In genomic region chr9:70834730-70835154, GRCm38 (mm10) we compare ENCODE assay signal across 8 mouse cellular contexts.
A peak's percentile ranks its signal among the peaks of the same experiment; 100 is the strongest.
DNase-seq lines count a peak whose midpoint lies in the region; ATAC-seq lines count a peak whose summit lies in the region.

No protein-coding gene starts in this region.

- H3K4me3 ChIP-seq in hindbrain, embryonic 10.5 days = no peak overlapping the region
- no peak overlapping the region for H3K4me3 ChIP-seq in hindbrain, embryonic 13.5 days

- 63% methylated on average over 4 of the region's 4 CpGs for WGBS in hindbrain, embryonic 10.5 days
- WGBS in hindbrain, embryonic 13.5 days = 47% methylated on average over 4 of the region's 4 CpGs

- H3K36me3 ChIP-seq in hindbrain, embryonic 10.5 days = no peaks in the 10 kb centered on the region
- H3K36me3 ChIP-seq in hindbrain, embryonic 13.5 days = no peaks in the 10 kb centered on the region

- DNase-seq in hindbrain, embryonic 10.5 days (ENCODE audit: low spot score) = no peak
- peak; percentile 43 to 78 for DNase-seq in adrenal gland, adult 18-20 months (ENCODE audit: low spot score in 2 of 2)
- peak; percentile 84 for DNase-seq in heart, postnatal 4 days
- DNase-seq in left cerebral cortex, postnatal 14 days (ENCODE audit: low spot score in 2 of 2) = peak; percentile 36 to 60
- DNase-seq in thymus, postnatal 4 days = peak; percentile 33

- no peak overlapping the region for H3K9ac ChIP-seq in hindbrain, embryonic 13.5 days

- H3K27ac ChIP-seq in hindbrain, embryonic 10.5 days = 0 out of 2 replicates have a peak overlapping the region, but pooled peaks have one; percentile 16
- no peak overlapping the region for H3K27ac ChIP-seq in hindbrain, embryonic 13.5 days

- intact Hi-C loops in left cerebral cortex, postnatal 14 days (cut with DNase I) = no loop called here

- no peak for ATAC-seq in hindbrain, embryonic 13.5 days (ENCODE audit: low FRiP score)
- ATAC-seq in erythroblast, adult 5-6 weeks (replicated peaks; ENCODE audit: low FRiP score, poor library complexity, severe bottlenecking) = peak; percentile 87
- ATAC-seq in megakaryocyte progenitor cell, adult 5-6 weeks (replicated peaks; ENCODE audit: poor library complexity) = peak; percentile 81

- H3K4me1 ChIP-seq in hindbrain, embryonic 10.5 days (replicated peaks) = peaks cover 9% of the 10 kb centered on the region; the same call in 1 of the 2 replicates
- no peaks in the 10 kb centered on the region; the same call in 1 of the 2 replicates for H3K4me1 ChIP-seq in hindbrain, embryonic 13.5 days (replicated peaks)

- no peaks in the 10 kb centered on the region for H3K27me3 ChIP-seq in hindbrain, embryonic 10.5 days (ENCODE audit: insufficient read depth, poor library complexity, severe bottlenecking)
- no peaks in the 10 kb centered on the region for H3K27me3 ChIP-seq in hindbrain, embryonic 13.5 days

- H3K4me2 ChIP-seq in hindbrain, embryonic 13.5 days = no peak overlapping the region

- no peaks in the 10 kb centered on the region for H3K9me3 ChIP-seq in hindbrain, embryonic 10.5 days
- no peaks in the 10 kb centered on the region for H3K9me3 ChIP-seq in hindbrain, embryonic 13.5 days
